Mouse (Mus musculus): ENCODE measurements at regions not wholly inside any gene's neighbourhood (a gene's known extent, or its start where the extent isn't known, plus 50 kb on each side); places are given as distances from the start of the nearest gene placed in this dataset.

- TF ChIP-seq CTCF (IDR thresholded peaks at IDR 0.05; ENCODE audit: low read depth, low read length), result no peak
- no peak for TF ChIP-seq POLR2A (IDR thresholded peaks at IDR 0.05; ENCODE audit: extremely low read depth, insufficient read depth, low read length)
Measured at GRCm38 (mm10) chr1:45033343-45033742, 278.0 kb upstream of the Col3a1 start.

Data from liver, adult 2 months (tissue).